Mouse (Mus musculus): ENCODE measurements around the gene Pdxp. TPM values are rescaled to one million over a fixed set of nuclear protein-coding genes. Genes with fewer than 3 reads are reported as not detected.

Pdxp gene
- total and polyA plus RNA-seq, 3 experiments: 21.5 to 25.4 TPM; not detected in 1

GRCm38 (mm10) chr15:78900585-78901421 lies 12.9 kb upstream of the Pdxp start:
- Histone ChIP-seq H3K4me1 (ENCODE audit: control insufficient read depth in 1 of 2, insufficient read depth in 2 of 2, low read length in 2 of 2) (peaks cover 11 to 24% of the 10 kb centered on the region in 2 experiments), H3K27me3 (ENCODE audit: control insufficient read depth in 1 of 2, insufficient read depth in 2 of 2, low read length in 2 of 2) (no peaks in the 10 kb centered on the region), H3K4me3 (ENCODE audit: control insufficient read depth in 1 of 2, insufficient read depth in 1 of 2, low read depth in 2 of 2, low read length in 2 of 2) (peak overlapping the region; percentile 93 to 97), H3K9me3 (replicated peaks; ENCODE audit: insufficient read depth, low read length) (no peaks in the 10 kb centered on the region), H3K9ac (ENCODE audit: control insufficient read depth, low read depth, low read length, poor library complexity, severe bottlenecking) (peak overlapping the region; percentile 91), H3K27ac (ENCODE audit: control insufficient read depth, low read depth, low read length) (peak overlapping the region; percentile 56), H3K36me3 (ENCODE audit: control insufficient read depth in 1 of 2, insufficient read depth in 2 of 2, low read length in 2 of 2) (peaks cover 0 to 15% of the 10 kb centered on the region in 2 experiments; a peak in 2 of 4 replicates), H3K79me2 (ENCODE audit: control insufficient read depth, insufficient read depth, low read length, poor library complexity) (peaks cover 12% of the 10 kb centered on the region)
- TF ChIP-seq CHD1 (IDR thresholded peaks at IDR 0.05; ENCODE audit: low read depth, low read length) (no peak), ZMIZ1 (IDR thresholded peaks at IDR 0.05; ENCODE audit: low read depth, low read length) (no peak), POLR2A (IDR thresholded peaks at IDR 0.05; ENCODE audit: control insufficient read depth in 1 of 2, insufficient read depth in 1 of 2, low read depth in 1 of 2, low read length in 2 of 2, poor library complexity in 1 of 2) (0 out of 4 replicates have a peak, but pooled peaks of 1 of the 2 experiments have one; percentile 9), MXI1 (IDR thresholded peaks at IDR 0.05; ENCODE audit: low read depth, low read length) (peak; percentile 11; the same call in 1 of the 2 replicates), ELF1 (IDR thresholded peaks at IDR 0.05; ENCODE audit: low read depth, low read length) (no peak), MEF2A (IDR thresholded peaks at IDR 0.05; ENCODE audit: extremely low read depth, insufficient replicate concordance, low read depth, low read length, poor library complexity, severe bottlenecking) (no peak)
- no peak for DNase-seq (ENCODE audit: low read depth, low spot score)

GRCm38 (mm10) chr15:78901422-78901789 lies 12.3 kb upstream of the Pdxp start:
- no peaks in the 10 kb centered on the region for H3K9me3 ChIP-seq (replicated peaks; ENCODE audit: insufficient read depth, low read length)
- H3K4me3 ChIP-seq (ENCODE audit: control insufficient read depth in 1 of 2, insufficient read depth in 1 of 2, low read depth in 2 of 2, low read length in 2 of 2): no peak overlapping the region
- DNase-seq (ENCODE audit: low read depth, low spot score): no peak
- no peaks in the 10 kb centered on the region for H3K27me3 ChIP-seq (ENCODE audit: control insufficient read depth in 1 of 2, insufficient read depth in 2 of 2, low read length in 2 of 2)
- H3K79me2 ChIP-seq (ENCODE audit: control insufficient read depth, insufficient read depth, low read length, poor library complexity): peaks cover 12% of the 10 kb centered on the region
- TF ChIP-seq POLR2A (IDR thresholded peaks at IDR 0.05; ENCODE audit: control insufficient read depth in 1 of 2, insufficient read depth in 1 of 2, low read depth in 1 of 2, low read length in 2 of 2, poor library complexity in 1 of 2) (no peak), MAX (IDR thresholded peaks at IDR 0.05; ENCODE audit: low read length) (no peak), CHD2 (IDR thresholded peaks at IDR 0.05; ENCODE audit: low read length) (no peak), ZNF384 (IDR thresholded peaks at IDR 0.05; ENCODE audit: low read depth, low read length) (no peak), ZMIZ1 (IDR thresholded peaks at IDR 0.05; ENCODE audit: low read depth, low read length) (no peak), BHLHE40 (IDR thresholded peaks at IDR 0.05; ENCODE audit: borderline replicate concordance, low read depth, low read length) (no peak), MYB (IDR thresholded peaks at IDR 0.05; ENCODE audit: low read depth, low read length) (no peak), HCFC1 (IDR thresholded peaks at IDR 0.05; ENCODE audit: low read depth, low read length) (no peak)
- peaks cover 11 to 22% of the 10 kb centered on the region in 2 experiments for H3K4me1 ChIP-seq (ENCODE audit: control insufficient read depth in 1 of 2, insufficient read depth in 2 of 2, low read length in 2 of 2)
- H3K27ac ChIP-seq (ENCODE audit: control insufficient read depth, low read depth, low read length): no peak overlapping the region
- peaks cover 0 to 15% of the 10 kb centered on the region in 2 experiments; a peak in 2 of 4 replicates for H3K36me3 ChIP-seq (ENCODE audit: control insufficient read depth in 1 of 2, insufficient read depth in 2 of 2, low read length in 2 of 2)
- H3K9ac ChIP-seq (ENCODE audit: control insufficient read depth, low read depth, low read length, poor library complexity, severe bottlenecking): no peak overlapping the region

Data from MEL (cell line).